Mouse (Mus musculus): ENCODE results near the gene Prkcq.

The Prkcq gene

GRCm38 (mm10) chr2:11186586-11186985, 14.7 kb downstream of the Prkcq start:
- ATAC-seq (ENCODE audit: low TSS enrichment), result no peak

- no peak for ATAC-seq (ENCODE audit: low TSS enrichment)
These were observed 15.3 kb downstream of the Prkcq start for GRCm38 (mm10) chr2:11187166-11187565.

- ATAC-seq (ENCODE audit: low TSS enrichment), result no peak
These were observed 16.4 kb downstream of the Prkcq start for GRCm38 (mm10) chr2:11188279-11188678.

GRCm38 (mm10) chr2:11189150-11189767, 17.4 kb downstream of the Prkcq start:
- ATAC-seq (ENCODE audit: low TSS enrichment), result no peak

- ATAC-seq (ENCODE audit: low TSS enrichment), result no peak
These were observed 20.6 kb downstream of the Prkcq start for GRCm38 (mm10) chr2:11192281-11193098.

GRCm38 (mm10) chr2:11193099-11193618, 21.3 kb downstream of the Prkcq start:
- no peak for ATAC-seq (ENCODE audit: low TSS enrichment)

- no peak for ATAC-seq (ENCODE audit: low TSS enrichment)
These were observed 22.9 kb downstream of the Prkcq start for GRCm38 (mm10) chr2:11194732-11195340.

GRCm38 (mm10) chr2:11196071-11196470, 24.2 kb downstream of the Prkcq start:
- ATAC-seq (ENCODE audit: low TSS enrichment), result no peak

GRCm38 (mm10) chr2:11196952-11197559, 25.1 kb downstream of the Prkcq start:
- no peak for ATAC-seq (ENCODE audit: low TSS enrichment)

- ATAC-seq (ENCODE audit: low TSS enrichment), result no peak
These were observed 27.7 kb downstream of the Prkcq start for GRCm38 (mm10) chr2:11199624-11200023.

- ATAC-seq (ENCODE audit: low TSS enrichment), result no peak
These were observed 30.9 kb downstream of the Prkcq start for GRCm38 (mm10) chr2:11202841-11203240.

GRCm38 (mm10) chr2:11203261-11203660, 31.4 kb downstream of the Prkcq start:
- ATAC-seq (ENCODE audit: low TSS enrichment), result no peak

- ATAC-seq (ENCODE audit: low TSS enrichment), result no peak
These were observed 32.3 kb downstream of the Prkcq start for GRCm38 (mm10) chr2:11204232-11204631.

- no peak for ATAC-seq (ENCODE audit: low TSS enrichment)
These were observed 33.1 kb downstream of the Prkcq start for GRCm38 (mm10) chr2:11204961-11205360.

GRCm38 (mm10) chr2:11205720-11206119, 33.8 kb downstream of the Prkcq start:
- ATAC-seq (ENCODE audit: low TSS enrichment), result no peak

GRCm38 (mm10) chr2:11208263-11208662, 36.4 kb downstream of the Prkcq start:
- ATAC-seq (ENCODE audit: low TSS enrichment), result no peak

GRCm38 (mm10) chr2:11209335-11209734, 37.4 kb downstream of the Prkcq start:
- no peak for ATAC-seq (ENCODE audit: low TSS enrichment)

GRCm38 (mm10) chr2:11210241-11210916, 38.5 kb downstream of the Prkcq start:
- peak; percentile 38; the same call in 1 of the 2 replicates for ATAC-seq (ENCODE audit: low TSS enrichment)

- ATAC-seq (ENCODE audit: low TSS enrichment), result no peak
These were observed 40.2 kb downstream of the Prkcq start for GRCm38 (mm10) chr2:11211961-11212562.

- no peak for ATAC-seq (ENCODE audit: low TSS enrichment)
These were observed 44.5 kb downstream of the Prkcq start for GRCm38 (mm10) chr2:11216421-11216820.

- ATAC-seq (ENCODE audit: low TSS enrichment), result no peak
These were observed 44.9 kb downstream of the Prkcq start for GRCm38 (mm10) chr2:11216847-11217246.
